27 mouse cellular contexts compared by ENCODE assay signal in the genomic region with DNA sequence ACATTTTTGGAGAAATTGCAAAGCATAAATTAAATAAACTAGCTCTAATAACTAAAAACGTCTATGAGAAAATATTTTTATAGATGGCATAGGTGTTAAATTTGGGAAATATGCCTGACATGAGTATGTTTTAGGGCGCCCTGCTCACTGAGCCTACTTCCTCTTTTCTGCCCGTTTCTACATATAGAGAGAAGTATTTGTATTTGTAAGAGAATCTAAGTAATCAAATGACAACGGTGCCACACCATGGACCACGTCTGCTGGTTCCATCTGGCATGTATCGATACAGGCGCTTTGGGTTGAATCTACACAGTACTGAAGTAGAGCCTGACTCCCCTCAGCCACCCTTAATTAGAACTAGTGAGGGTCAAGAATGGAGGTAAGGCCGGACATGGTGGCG. TPM values are rescaled to one million over a fixed set of nuclear protein-coding genes. Genes with fewer than 3 reads are reported as not detected.
DNase-seq lines count a peak whose midpoint lies in the region; ATAC-seq and TF ChIP-seq lines count a peak whose summit lies in the region.
"Had no signal": no experiment of that assay in that cellular context is flagged by ENCODE, and none has a peak within 500 bp of the region (broad histone marks: within the 10 kb centered on the region; RNA-seq: fewer than 3 reads in every experiment).

No protein-coding gene starts in this region.

- H3K4me2 ChIP-seq in lung, embryonic 14.5 days, result no peak overlapping the region
- H3K4me2 ChIP-seq: forebrain, embryonic 13.5 days; heart, embryonic 12.5 days; heart, embryonic 15.5 days; hindbrain, embryonic 14.5 days had no signal

- no peak for TF ChIP-seq POLR2A in lung, adult 2 months (IDR thresholded peaks at IDR 0.05; ENCODE audit: borderline replicate concordance, extremely low read depth, low read depth, low read length)

- no peaks in the 10 kb centered on the region for H3K9me3 ChIP-seq in lung, embryonic 14.5 days (ENCODE audit: low read depth, low read length)
- H3K9me3 ChIP-seq: forebrain, embryonic 10.5 days; forebrain, embryonic 13.5 days; heart, embryonic 12.5 days; heart, embryonic 15.5 days had no signal

- H3K27ac ChIP-seq in lung, embryonic 14.5 days (ENCODE audit: low read depth), result no peak overlapping the region
- H3K27ac ChIP-seq: forebrain, embryonic 10.5 days; forebrain, embryonic 13.5 days; heart, embryonic 15.5 days; hindbrain, embryonic 14.5 days; hindbrain, postnatal 0 days had no signal

- H3K4me3 ChIP-seq in lung, embryonic 14.5 days (ENCODE audit: low read depth, low read length), result no peak overlapping the region
- H3K4me3 ChIP-seq in lung, adult 2 months (replicated peaks; ENCODE audit: extremely low read depth, low read depth, low read length), result no peak overlapping the region
- H3K4me3 ChIP-seq: forebrain, embryonic 10.5 days; forebrain, embryonic 13.5 days; heart, embryonic 12.5 days; heart, embryonic 15.5 days had no signal

- TF ChIP-seq CTCF in lung, embryonic 14.5 days (IDR thresholded peaks at IDR 0.05; ENCODE audit: low read depth), result no peak
- TF ChIP-seq CTCF in lung, adult 2 months (IDR thresholded peaks at IDR 0.05; ENCODE audit: insufficient read depth, low read length), result no peak

- H3K36me3 ChIP-seq in lung, embryonic 14.5 days (ENCODE audit: insufficient read depth), result no peaks in the 10 kb centered on the region
- H3K36me3 ChIP-seq: forebrain, embryonic 10.5 days; heart, embryonic 12.5 days; heart, embryonic 15.5 days had no signal

- no peak for DNase-seq in lung, embryonic 14.5 days
- DNase-seq in lung, adult 2 months, result no peak
- DNase-seq in urinary bladder, adult 2 months (ENCODE audit: low spot score), result no peak
- DNase-seq in cerebellum, adult 11-12 months, result no peak
- DNase-seq: adrenal gland, adult 8-10 months; adrenal gland, postnatal 25 days; cerebellum, adult 2 months; cerebellum, adult 9-11 months; cerebellum, postnatal 25 days; gastrocnemius, postnatal 10 days; gastrocnemius, postnatal 36 days; heart, adult 18-20 months; heart, postnatal 10 days; heart, postnatal 36 days had no signal

- no peak overlapping the region for H3K9ac ChIP-seq in lung, embryonic 14.5 days
- H3K9ac ChIP-seq: forebrain, embryonic 13.5 days; heart, embryonic 12.5 days; heart, embryonic 15.5 days; hindbrain, embryonic 14.5 days had no signal

- 86% methylated on average over 9 of the region's 9 CpGs for WGBS in lung, embryonic 14.5 days
- WGBS in lung, adult 2 months, result 82% methylated on average over 9 of the region's 9 CpGs

- 0 out of 2 replicates have a peak, but pooled peaks have one; percentile 24 for ATAC-seq in lung, embryonic 14.5 days (ENCODE audit: insufficient read depth)
- peak; percentile 52; the same call in 1 of the 2 replicates for ATAC-seq in common myeloid progenitor, adult 5-6 weeks (replicated peaks; ENCODE audit: low read depth, poor library complexity, severe bottlenecking)
- ATAC-seq in megakaryocyte progenitor cell, adult 5-6 weeks (replicated peaks; ENCODE audit: poor library complexity), result peak; percentile 54; the same call in 1 of the 2 replicates
- ATAC-seq: activated CD4-positive, CD25-positive, alpha-beta regulatory T cell, adult 4 months; CD4-positive, CD25-positive, alpha-beta regulatory T cell, adult 4 months; forebrain, embryonic 13.5 days; forebrain, embryonic 16.5 days; hindbrain, postnatal 0 days; inflammation-experienced regulatory T-cells, adult 6 months; intestine, embryonic 16.5 days had no signal

- H3K27me3 ChIP-seq in lung, embryonic 14.5 days (ENCODE audit: insufficient read depth, low read length), result no peaks in the 10 kb centered on the region
- H3K27me3 ChIP-seq: forebrain, embryonic 13.5 days; heart, embryonic 12.5 days; heart, embryonic 15.5 days had no signal

- H3K4me1 ChIP-seq in lung, embryonic 14.5 days (ENCODE audit: insufficient read depth), result no peaks in the 10 kb centered on the region
- H3K4me1 ChIP-seq in lung, adult 2 months (ENCODE audit: control insufficient read depth, insufficient read depth, low read length), result no peaks in the 10 kb centered on the region
- H3K4me1 ChIP-seq: forebrain, embryonic 10.5 days; forebrain, embryonic 13.5 days; heart, embryonic 12.5 days; heart, embryonic 15.5 days had no signal

RNA-seq across cellular contexts. Expression of gene Cdkn2c, which starts 27.6 kb away (rescaled TPM):
- 11.0 and 11.8 TPM in 2 replicates for polyA plus RNA-seq in lung, embryonic 14.5 days (2014; fragmentation: Nextera tagmentation; extraction: Ambion mirVana)
- polyA plus RNA-seq in lung, adult 2 months (2012; rRNA removed), result 8.7 and 13.1 TPM in 2 replicates
- 33.9 and 36.8 TPM in 2 replicates for total RNA-seq in common myeloid progenitor, adult 5-6 weeks (2017)
- 27.6 and 28.8 TPM in 2 replicates for total RNA-seq in megakaryocyte progenitor cell, adult 5-6 weeks (2015)
- 32.7 and 40.3 TPM in 2 replicates for total RNA-seq in megakaryocyte progenitor cell, adult 5-6 weeks (2017)
- polyA plus RNA-seq in urinary bladder, adult 2 months (2012; rRNA removed), result 16.1 and 16.4 TPM in 2 replicates

RNA-seq across cellular contexts. Expression of gene Faf1, which starts 37.0 kb away (rescaled TPM):
- 30.3 and 32.1 TPM in 2 replicates for polyA plus RNA-seq in lung, embryonic 14.5 days (2014; fragmentation: Nextera tagmentation; extraction: Ambion mirVana)
- 7.2 and 7.4 TPM in 2 replicates for polyA plus RNA-seq in lung, adult 2 months (2012; rRNA removed)
- total RNA-seq in common myeloid progenitor, adult 5-6 weeks (2017), result 59.8 and 74.9 TPM in 2 replicates
- 42.8 and 47.9 TPM in 2 replicates for total RNA-seq in megakaryocyte progenitor cell, adult 5-6 weeks (2015)
- total RNA-seq in megakaryocyte progenitor cell, adult 5-6 weeks (2017), result 41.4 and 54.7 TPM in 2 replicates
- 16.9 and 17.7 TPM in 2 replicates for polyA plus RNA-seq in urinary bladder, adult 2 months (2012; rRNA removed)
